Mouse (Mus musculus) CD8-positive naive resting alpha-beta T cell, adult 2 months (primary cell): ENCODE results near the gene Nr0b1.

Experiments
- DNase-seq, 2 experiments: peaks; one replicate each; pipeline ENCODE4 v3.0.0; 2022; ENCODE audit warnings: low read depth in 2 of 2, low spot score in 2 of 2

The Nr0b1 gene

DNA sequence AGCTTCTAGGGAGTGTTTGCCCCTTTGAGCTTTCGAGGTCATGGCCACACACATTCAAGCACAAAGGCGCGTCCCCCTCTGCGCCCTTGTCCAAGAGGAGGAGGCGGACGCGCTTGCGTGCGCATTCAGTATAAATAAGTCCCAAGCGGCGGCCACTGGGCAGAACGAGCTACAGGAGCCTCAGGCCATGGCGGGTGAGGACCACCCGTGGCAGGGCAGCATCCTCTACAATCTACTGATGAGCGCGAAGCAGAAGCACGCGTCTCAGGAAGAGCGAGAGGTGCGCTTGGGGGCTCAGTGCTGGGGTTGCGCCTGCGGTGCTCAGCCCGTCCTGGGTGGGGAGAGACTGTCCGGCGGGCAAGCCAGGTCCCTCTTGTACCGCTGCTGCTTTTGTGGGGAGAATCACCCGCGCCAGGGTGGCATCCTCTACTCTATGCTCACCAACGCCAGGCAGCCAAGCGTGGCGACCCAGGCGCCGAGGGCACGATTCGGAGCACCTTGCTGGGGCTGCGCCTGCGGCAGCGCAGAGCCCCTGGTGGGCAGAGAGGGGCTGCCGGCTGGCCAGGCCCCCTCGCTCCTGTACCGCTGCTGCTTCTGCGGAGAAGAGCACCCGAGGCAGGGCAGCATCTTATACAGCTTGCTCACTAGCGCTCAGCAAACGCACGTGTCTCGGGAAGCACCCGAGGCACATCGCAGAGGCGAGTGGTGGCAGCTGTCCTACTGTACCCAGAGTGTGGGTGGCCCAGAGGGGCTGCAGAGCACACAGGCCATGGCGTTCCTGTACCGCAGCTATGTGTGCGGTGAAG is at the start of gene Nr0b1:
Nr0b1 (plus strand) TSS at position 151 of the 806 bp plus-strand sequence.
- no peak for DNase-seq

DNA sequence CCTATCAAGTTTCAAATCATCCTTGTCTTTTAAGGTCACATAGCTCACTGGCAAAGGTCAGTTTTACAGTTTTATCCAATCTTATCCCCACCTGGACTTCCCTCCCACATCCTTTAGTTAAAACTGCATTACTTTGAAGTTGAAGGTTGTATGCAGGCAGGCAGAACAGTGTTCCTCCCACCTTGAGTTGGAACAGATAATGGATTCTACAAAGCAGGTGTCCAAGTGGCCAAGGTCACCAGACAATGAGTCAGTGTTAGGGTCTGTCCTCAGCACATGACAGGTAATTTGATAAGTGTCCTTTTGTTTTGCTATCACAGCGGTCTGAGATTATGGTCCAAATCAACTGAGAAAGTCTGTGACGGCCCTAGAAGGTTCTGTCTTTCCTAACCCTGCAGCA is 4.3 kb upstream of the Nr0b1 start:
- no peak for DNase-seq

DNA sequence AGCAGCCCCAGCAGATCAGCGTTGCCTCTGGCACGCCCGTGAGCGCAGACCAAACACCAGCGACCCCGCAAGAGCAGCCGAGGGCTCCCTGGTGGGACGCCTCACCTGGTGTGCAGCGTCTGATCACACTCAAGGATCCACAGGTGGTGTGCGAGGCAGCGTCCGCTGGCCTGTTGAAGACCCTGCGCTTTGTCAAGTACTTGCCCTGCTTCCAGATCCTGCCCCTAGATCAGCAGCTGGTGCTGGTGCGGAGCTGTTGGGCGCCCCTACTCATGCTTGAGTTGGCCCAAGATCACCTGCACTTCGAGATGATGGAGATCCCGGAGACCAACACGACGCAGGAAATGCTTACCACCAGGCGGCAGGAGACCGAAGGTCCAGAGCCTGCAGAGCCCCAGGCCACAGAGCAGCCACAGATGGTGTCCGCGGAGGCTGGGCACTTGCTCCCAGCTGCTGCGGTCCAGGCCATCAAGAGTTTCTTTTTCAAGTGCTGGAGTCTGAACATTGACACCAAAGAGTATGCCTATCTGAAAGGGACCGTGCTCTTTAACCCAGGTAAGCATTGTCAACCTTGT is 943 bp downstream of the Nr0b1 start:
- DNase-seq = no peak

GRCm38 (mm10) chrX:86193386-86193785 is 1.8 kb downstream of the Nr0b1 start:
- no peak for DNase-seq

- no peak for DNase-seq
Measured at GRCm38 (mm10) chrX:86237246-86237645, 45.7 kb downstream of the Nr0b1 start.
